Mouse (Mus musculus): ENCODE measurements at regions not wholly inside any gene's neighbourhood (a gene's known extent, or its start where the extent isn't known, plus 50 kb on each side); places are given as distances from the start of the nearest gene placed in this dataset.

GRCm38 (mm10) chr2:117399487-117399886 is 56.7 kb upstream of the Rasgrp1 start:
- no peak for DNase-seq (ENCODE audit: low spot score)

DNA sequence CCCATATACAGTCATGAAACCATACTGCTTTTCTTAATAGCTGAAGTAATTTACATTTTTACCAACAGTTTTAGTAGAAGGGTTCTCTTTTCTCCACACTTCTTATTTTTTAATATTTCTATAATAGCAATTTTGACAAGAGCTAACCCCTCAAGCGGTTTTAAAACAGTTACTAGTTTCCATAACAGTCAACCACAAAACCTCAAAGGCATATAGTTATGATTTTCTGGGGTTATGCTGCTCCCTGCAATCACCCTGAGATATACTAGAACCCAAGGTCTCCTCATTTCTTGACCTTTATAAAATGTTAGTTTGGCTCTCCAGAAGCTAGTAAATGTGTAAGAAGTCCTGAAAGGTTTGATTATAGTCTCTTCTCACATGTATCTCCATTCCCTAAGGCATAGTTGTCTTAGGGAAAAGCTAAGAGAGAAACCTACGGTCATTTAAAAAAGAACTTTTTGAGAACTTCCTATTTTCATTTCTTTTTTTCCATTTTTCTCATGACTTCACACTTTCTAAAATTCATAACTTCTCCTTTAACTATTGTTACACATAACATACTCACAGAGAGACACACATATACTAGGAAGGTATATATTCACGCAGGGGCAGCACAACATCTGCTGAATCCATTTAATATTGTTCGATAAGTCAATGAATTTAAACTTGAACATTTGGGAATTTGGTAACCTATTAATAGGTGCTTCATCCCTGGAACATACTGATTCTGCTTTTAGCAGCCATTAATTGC is 60.8 kb upstream of the Rasgrp1 start:
- no peak for DNase-seq (ENCODE audit: low spot score)

DNA sequence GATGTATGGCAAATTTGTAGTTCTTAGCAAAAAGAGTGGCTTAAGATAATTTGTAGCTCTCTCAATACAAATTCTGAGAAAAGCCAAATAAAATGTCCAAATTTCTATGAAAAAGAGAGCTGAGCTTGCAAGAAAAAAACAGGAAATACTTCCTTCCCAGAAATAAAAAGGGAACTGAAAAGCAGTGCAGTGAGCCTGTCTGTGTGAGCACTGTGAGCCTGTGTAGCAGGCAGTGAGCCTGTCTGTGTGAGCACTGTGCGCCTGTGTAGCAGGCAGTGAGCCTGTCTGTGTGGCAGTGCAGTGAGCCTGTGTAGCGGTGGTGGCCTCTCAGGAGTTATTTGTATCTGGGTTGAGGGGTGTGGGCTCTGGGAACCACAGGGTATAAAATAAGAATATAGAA is 62.7 kb upstream of the Rasgrp1 start:
- no peak for DNase-seq (ENCODE audit: low spot score)

- DNase-seq (ENCODE audit: low spot score) = no peak
These were observed 65.4 kb upstream of the Rasgrp1 start for GRCm38 (mm10) chr2:117408241-117408640.

DNA sequence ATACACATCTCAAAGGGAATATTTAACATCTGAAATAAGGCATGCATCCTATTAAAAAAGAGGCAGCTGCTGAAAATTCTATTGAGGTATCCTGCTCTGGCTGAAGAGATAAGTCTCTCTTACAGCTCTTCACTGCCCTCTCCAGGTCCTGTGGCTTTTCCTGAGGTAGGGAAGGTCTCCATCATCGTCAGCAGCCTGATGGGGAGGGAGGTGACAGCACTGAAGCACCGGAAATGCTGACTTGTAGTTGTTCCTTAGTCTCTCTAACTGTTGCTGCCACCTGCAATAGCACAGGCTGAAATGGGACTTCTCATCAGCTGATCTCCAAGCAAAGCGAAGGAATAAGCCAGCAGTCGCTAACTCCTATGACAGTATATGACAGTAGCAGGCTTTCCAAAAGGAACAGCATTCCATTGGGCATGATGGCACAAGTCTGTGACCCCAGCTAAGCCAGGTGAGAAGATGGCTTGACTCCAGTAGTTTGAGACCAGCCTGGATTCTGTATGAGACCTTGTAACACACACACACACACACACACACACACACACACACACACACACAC is 69.3 kb upstream of the Rasgrp1 start:
- no peak for DNase-seq (ENCODE audit: low spot score)

GRCm38 (mm10) chr2:117417229-117417970 is 74.6 kb upstream of the Rasgrp1 start:
- no peak for DNase-seq (ENCODE audit: low spot score)

DNA sequence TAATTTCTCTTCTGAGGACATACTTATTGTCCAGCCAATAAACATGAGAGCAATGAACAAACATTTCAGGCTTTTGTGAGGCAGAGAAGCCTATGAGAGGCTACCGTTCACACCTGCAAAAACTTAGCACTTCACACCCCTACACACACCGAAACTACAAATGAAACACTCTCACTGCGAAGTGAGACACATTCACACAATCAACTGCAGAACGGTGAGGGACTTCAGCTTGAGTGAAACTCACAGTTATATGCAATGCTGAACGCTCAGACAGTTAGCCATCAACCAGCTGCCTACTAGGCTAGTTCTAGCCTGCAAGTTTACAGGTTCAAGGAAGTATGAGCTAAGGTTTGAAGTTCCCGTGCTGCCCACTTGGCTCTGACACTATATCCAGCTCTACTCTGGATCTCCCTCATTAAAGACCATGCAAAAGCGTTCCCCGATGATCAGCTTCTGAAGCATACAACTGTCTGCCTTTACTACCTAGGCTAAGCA is 75.4 kb upstream of the Rasgrp1 start:
- DNase-seq (ENCODE audit: low spot score) = no peak

DNA sequence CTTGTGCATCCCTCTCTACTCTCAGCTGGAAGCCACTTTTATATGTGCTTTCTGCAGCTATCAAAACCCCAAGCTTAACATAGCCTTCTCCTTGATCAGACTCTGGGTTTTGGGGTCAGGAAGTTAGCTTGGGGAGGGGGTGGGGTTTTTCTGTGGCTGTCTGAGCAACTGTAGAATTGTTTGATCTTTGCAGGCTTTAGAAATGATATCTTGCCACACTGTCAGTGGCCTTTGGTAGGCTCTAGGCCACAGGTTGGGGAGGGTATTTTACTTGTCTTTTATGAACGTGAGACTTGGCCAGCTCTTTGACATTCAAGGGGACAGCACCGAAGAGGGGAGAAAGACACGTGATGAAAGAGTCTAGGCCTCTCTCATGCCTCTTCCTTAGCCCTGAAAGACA is 75.9 kb upstream of the Rasgrp1 start:
- DNase-seq (ENCODE audit: low spot score) = no peak

GRCm38 (mm10) chr2:117421376-117421775 is 78.6 kb upstream of the Rasgrp1 start:
- DNase-seq (ENCODE audit: low spot score) = no peak

- no peak for DNase-seq (ENCODE audit: low spot score)
These were observed 80.0 kb upstream of the Rasgrp1 start for GRCm38 (mm10) chr2:117422756-117423155.

DNA sequence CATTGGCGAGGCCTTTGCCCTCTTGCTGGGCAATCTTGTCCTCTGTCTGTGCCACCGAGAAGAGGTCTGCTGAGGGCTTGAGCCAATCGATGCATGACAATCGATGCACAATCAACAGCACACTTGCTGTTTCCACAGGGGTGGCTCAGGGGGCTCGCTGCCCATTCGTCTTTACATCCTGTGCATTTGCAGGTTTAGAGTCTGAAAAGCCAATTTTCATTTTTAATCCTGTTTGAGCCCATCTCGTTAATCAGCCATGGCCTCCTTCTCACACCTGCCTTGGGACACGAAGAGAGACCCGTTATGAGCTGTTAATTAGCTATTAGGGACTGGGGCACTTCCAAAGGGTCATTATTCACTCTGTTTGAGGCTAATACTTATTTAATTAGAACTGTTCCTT is 86.4 kb upstream of the Rasgrp1 start:
- no peak for DNase-seq (ENCODE audit: low spot score)

- DNase-seq (ENCODE audit: low spot score) = no peak
These were observed 89.2 kb upstream of the Rasgrp1 start for GRCm38 (mm10) chr2:117432010-117432409.

DNA sequence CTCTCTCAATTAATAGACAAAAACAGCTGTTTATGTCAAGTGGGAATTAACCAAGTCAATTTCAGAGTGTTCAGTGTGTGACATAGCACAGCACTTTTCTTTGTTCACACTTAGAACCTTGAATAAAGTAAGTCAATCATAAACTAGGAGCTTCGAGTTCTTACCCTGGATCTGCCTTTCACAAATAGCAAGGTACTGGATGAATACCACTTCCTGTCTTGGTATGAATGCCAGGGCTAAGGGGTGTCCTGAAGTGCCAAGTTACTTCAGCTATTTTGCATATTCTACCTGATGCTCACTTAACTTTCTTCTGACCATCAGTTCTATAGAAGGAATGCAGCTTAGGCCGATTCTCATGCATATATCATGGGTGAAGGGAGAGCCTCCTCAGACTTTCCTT is 90.1 kb upstream of the Rasgrp1 start:
- no peak for DNase-seq (ENCODE audit: low spot score)

DNA sequence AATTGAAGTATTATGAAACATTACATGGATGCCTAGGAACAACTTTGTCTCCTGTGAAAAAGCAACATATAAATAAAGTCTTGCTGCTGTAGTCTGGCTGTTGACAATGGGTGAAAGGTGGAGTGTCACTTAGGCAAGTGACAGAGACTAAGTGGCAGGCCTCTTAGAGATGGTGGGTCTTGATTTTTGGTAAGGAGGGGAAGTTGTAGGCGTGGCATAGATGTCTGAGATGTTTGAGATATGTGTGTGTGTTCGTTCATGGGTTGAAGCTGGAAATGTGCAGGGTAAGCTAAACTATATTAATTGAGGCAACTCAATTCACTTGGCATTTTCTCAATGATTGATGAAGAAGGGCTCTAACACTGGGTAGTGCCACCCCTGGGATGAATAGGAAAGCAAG is 90.7 kb upstream of the Rasgrp1 start:
- DNase-seq (ENCODE audit: low spot score) = no peak

GRCm38 (mm10) chr2:117438079-117438478 is 95.3 kb upstream of the Rasgrp1 start:
- DNase-seq (ENCODE audit: low spot score) = no peak

DNA sequence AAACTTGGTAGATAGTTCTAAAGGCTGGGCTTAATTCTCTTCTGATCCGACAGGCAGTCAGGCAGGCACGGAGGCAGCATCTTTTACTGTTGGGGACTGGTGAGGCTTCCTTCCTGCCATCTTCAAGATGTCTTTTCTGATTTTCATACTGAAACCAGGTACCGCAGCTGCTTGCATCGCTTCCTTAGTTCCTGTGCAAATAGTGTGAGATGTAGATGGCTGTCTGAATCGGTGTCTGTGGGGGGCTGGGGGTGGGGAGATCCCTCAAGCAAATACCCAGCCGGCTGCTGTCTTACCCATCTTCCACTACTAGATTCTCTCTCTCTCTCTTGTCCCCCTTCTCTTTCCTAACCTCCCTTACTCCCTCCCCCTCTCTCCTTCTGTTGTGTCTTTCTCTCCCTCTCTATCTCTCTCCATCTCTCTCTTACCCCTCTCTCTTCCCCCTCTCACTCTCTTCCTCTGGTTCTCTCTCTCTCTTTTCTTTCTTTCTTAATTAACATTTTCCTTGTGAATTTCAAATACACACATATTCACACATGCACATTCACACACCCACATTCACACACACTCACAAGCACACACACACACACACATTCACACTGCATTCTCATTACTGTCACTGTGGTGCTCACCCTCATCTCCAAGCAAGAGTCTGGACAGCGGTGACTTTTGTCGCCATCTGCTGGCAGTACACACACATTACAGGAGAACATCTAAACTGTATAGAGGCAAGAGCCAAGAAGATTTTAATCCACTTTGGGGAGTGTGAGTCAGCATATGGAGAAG is 96.0 kb upstream of the Rasgrp1 start:
- peak; percentile 87 for DNase-seq (ENCODE audit: low spot score)

- peak; percentile 91 for DNase-seq (ENCODE audit: low spot score)
These were observed 96.8 kb upstream of the Rasgrp1 start for GRCm38 (mm10) chr2:117439372-117440183.

GRCm38 (mm10) chr2:117440801-117441281 is 98.0 kb upstream of the Rasgrp1 start:
- DNase-seq (ENCODE audit: low spot score) = no peak

DNA sequence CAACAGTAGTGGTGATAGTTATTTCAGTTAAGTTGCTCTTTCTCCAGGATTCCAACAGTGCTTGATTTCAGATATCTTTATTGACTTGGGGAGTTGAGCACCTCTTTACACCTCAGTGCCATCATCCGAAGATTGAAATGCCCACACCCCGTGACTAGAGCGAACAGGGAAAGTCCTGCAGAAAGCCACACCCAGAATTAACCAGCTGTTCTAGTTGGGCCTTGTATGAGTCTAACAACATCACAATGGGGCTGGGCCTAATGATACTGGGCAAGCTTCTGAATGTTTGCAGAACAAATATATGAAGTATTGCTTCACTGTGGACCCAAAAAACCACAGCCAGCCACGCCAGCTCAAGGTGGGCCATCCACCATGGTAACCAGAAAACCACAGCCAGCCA is 100.1 kb upstream of the Rasgrp1 start:
- no peak for DNase-seq (ENCODE audit: low spot score)

- peak; percentile 53 for DNase-seq (ENCODE audit: low spot score)
These were observed 101.9 kb upstream of the Rasgrp1 start for GRCm38 (mm10) chr2:117444671-117445070.

GRCm38 (mm10) chr2:117446876-117447275 is 104.1 kb upstream of the Rasgrp1 start:
- DNase-seq (ENCODE audit: low spot score) = no peak
